Mouse (Mus musculus) gastrocnemius, postnatal 4 days (tissue): ENCODE data around the gene Mocs3. TPM values are rescaled to one million over a fixed set of nuclear protein-coding genes. Genes with fewer than 3 reads are reported as not detected.

Experiments used
- DNase-seq, 2 experiments: peaks; one replicate each; pipeline ENCODE4 v3.0.0; 2021 to 2022; ENCODE audit warnings: low spot score in 2 of 2, mixed read lengths in 2 of 2
- total RNA-seq, 2 experiments: library from RNA; stranded (reverse); gene quantifications; 2 replicates each; pipeline ENCODE4 v1.2.3; 2021

Mocs3 gene
- total RNA-seq, 2 experiments from 2014 or later = 5.4 to 6.1 TPM

GRCm38 (mm10) chr2:168233286-168233685, 2.9 kb downstream of the Mocs3 start:
- DNase-seq = no peak

- DNase-seq = no peak
Observed at GRCm38 (mm10) chr2:168238335-168238734, 7.9 kb downstream of the Mocs3 start.

GRCm38 (mm10) chr2:168242841-168243240, 12.4 kb downstream of the Mocs3 start:
- no peak for DNase-seq

GRCm38 (mm10) chr2:168243278-168243677, 12.9 kb downstream of the Mocs3 start:
- no peak for DNase-seq

GRCm38 (mm10) chr2:168245571-168245970, 15.1 kb downstream of the Mocs3 start:
- no peak for DNase-seq

- DNase-seq = no peak
Observed at GRCm38 (mm10) chr2:168248167-168248855, 17.9 kb downstream of the Mocs3 start.

- no peak for DNase-seq
Observed at GRCm38 (mm10) chr2:168248856-168249245, 18.4 kb downstream of the Mocs3 start.

GRCm38 (mm10) chr2:168250270-168250669, 19.8 kb downstream of the Mocs3 start:
- DNase-seq = peak; percentile 50 to 75

- no peak for DNase-seq
Observed at GRCm38 (mm10) chr2:168252639-168253292, 22.3 kb downstream of the Mocs3 start.

GRCm38 (mm10) chr2:168253822-168254221, 23.4 kb downstream of the Mocs3 start:
- no peak for DNase-seq

- no peak for DNase-seq
Observed at GRCm38 (mm10) chr2:168256506-168256905, 26.1 kb downstream of the Mocs3 start.

GRCm38 (mm10) chr2:168257188-168257587, 26.8 kb downstream of the Mocs3 start:
- DNase-seq = no peak

GRCm38 (mm10) chr2:168259046-168259445, 28.6 kb downstream of the Mocs3 start:
- no peak for DNase-seq

GRCm38 (mm10) chr2:168260124-168260523, 29.7 kb downstream of the Mocs3 start:
- DNase-seq = no peak

- no peak for DNase-seq
Observed at GRCm38 (mm10) chr2:168260900-168261299, 30.5 kb downstream of the Mocs3 start.

- DNase-seq = no peak
Observed at GRCm38 (mm10) chr2:168268033-168268432, 37.6 kb downstream of the Mocs3 start.

GRCm38 (mm10) chr2:168273387-168273786, 43.0 kb downstream of the Mocs3 start:
- no peak for DNase-seq

GRCm38 (mm10) chr2:168274374-168274935, 44.0 kb downstream of the Mocs3 start:
- peak; percentile 56 to 73 for DNase-seq

- peak in 1 of 2 experiments; percentile 28 for DNase-seq
Observed at GRCm38 (mm10) chr2:168280729-168281581, 50.5 kb downstream of the Mocs3 start.

- no peak for DNase-seq
Observed at GRCm38 (mm10) chr2:168281582-168281981, 51.2 kb downstream of the Mocs3 start, which contains the start of gene Kcng1. TSS of gene Kcng1 (minus strand) at chr2:168281736.
